Mouse (Mus musculus): ENCODE data around the gene Tal1.

Gene Tal1

GRCm38 (mm10) chr4:115056371-115056920, at the start of gene Tal1:
Gene Tal1, plus strand, starts transcription at chr4:115056426.
- in situ Hi-C loops (cut with MboI; ENCODE audit: unreplicated experiment in 2 of 2), result no loop called here

GRCm38 (mm10) chr4:115014276-115014675, 42.0 kb upstream of the Tal1 start:
- in situ Hi-C loops (cut with MboI; ENCODE audit: unreplicated experiment in 2 of 2), result no loop called here

- in situ Hi-C loops (cut with MboI; ENCODE audit: unreplicated experiment in 2 of 2), result no loop called here
Observed at GRCm38 (mm10) chr4:115019997-115020396, 36.2 kb upstream of the Tal1 start.

- in situ Hi-C loops (cut with MboI; ENCODE audit: unreplicated experiment in 2 of 2), result no loop called here
Observed at GRCm38 (mm10) chr4:115035043-115035442, 21.2 kb upstream of the Tal1 start.

- in situ Hi-C loops (cut with MboI; ENCODE audit: unreplicated experiment in 2 of 2), result no loop called here
Observed at GRCm38 (mm10) chr4:115038242-115038641, 18.0 kb upstream of the Tal1 start.

- in situ Hi-C loops (cut with MboI; ENCODE audit: unreplicated experiment in 2 of 2), result loop anchor here (5.0 kb wide), 1 partner anchor 37 kb away; no protein-coding TSS in a partner anchor
Observed at GRCm38 (mm10) chr4:115045621-115046020, 10.6 kb upstream of the Tal1 start.

- in situ Hi-C loops (cut with MboI; ENCODE audit: unreplicated experiment in 2 of 2), result loop anchor here (5.0 kb wide), 1 partner anchor 35 kb away; no protein-coding TSS in a partner anchor
Observed at GRCm38 (mm10) chr4:115047750-115048149, 8.5 kb upstream of the Tal1 start.

- in situ Hi-C loops (cut with MboI; ENCODE audit: unreplicated experiment in 2 of 2), result loop anchor here (5.0 kb wide), 1 partner anchor 34 kb away; no protein-coding TSS in a partner anchor
Observed at GRCm38 (mm10) chr4:115048190-115048589, 8.0 kb upstream of the Tal1 start.

- in situ Hi-C loops (cut with MboI; ENCODE audit: unreplicated experiment in 2 of 2), result no loop called here
Observed at GRCm38 (mm10) chr4:115051245-115051644, 5.0 kb upstream of the Tal1 start.

GRCm38 (mm10) chr4:115052343-115053005, 3.8 kb upstream of the Tal1 start:
- in situ Hi-C loops (cut with MboI; ENCODE audit: unreplicated experiment in 2 of 2), result no loop called here

GRCm38 (mm10) chr4:115055044-115055443, 1.2 kb upstream of the Tal1 start:
- in situ Hi-C loops (cut with MboI; ENCODE audit: unreplicated experiment in 2 of 2), result no loop called here

GRCm38 (mm10) chr4:115055691-115056090, 535 bp upstream of the Tal1 start:
- in situ Hi-C loops (cut with MboI; ENCODE audit: unreplicated experiment in 2 of 2), result no loop called here

- in situ Hi-C loops (cut with MboI; ENCODE audit: unreplicated experiment in 2 of 2), result no loop called here
Observed at GRCm38 (mm10) chr4:115056921-115057673, 871 bp downstream of the Tal1 start.

GRCm38 (mm10) chr4:115057674-115058316, 1.6 kb downstream of the Tal1 start:
- in situ Hi-C loops (cut with MboI; ENCODE audit: unreplicated experiment in 2 of 2), result no loop called here

- in situ Hi-C loops (cut with MboI; ENCODE audit: unreplicated experiment in 2 of 2), result no loop called here
Observed at GRCm38 (mm10) chr4:115058317-115058761, 2.1 kb downstream of the Tal1 start.

- in situ Hi-C loops (cut with MboI; ENCODE audit: unreplicated experiment in 2 of 2), result no loop called here
Observed at GRCm38 (mm10) chr4:115058871-115059590, 2.8 kb downstream of the Tal1 start.

GRCm38 (mm10) chr4:115059871-115060270, 3.6 kb downstream of the Tal1 start:
- in situ Hi-C loops (cut with MboI; ENCODE audit: unreplicated experiment in 2 of 2), result no loop called here

- in situ Hi-C loops (cut with MboI; ENCODE audit: unreplicated experiment in 2 of 2), result no loop called here
Observed at GRCm38 (mm10) chr4:115060753-115061152, 4.5 kb downstream of the Tal1 start.

- in situ Hi-C loops (cut with MboI; ENCODE audit: unreplicated experiment in 2 of 2), result no loop called here
Observed at GRCm38 (mm10) chr4:115062540-115062874, 6.3 kb downstream of the Tal1 start.

- in situ Hi-C loops (cut with MboI; ENCODE audit: unreplicated experiment in 2 of 2), result no loop called here
Observed at GRCm38 (mm10) chr4:115062875-115063517, 6.8 kb downstream of the Tal1 start.
